Mouse (Mus musculus) urinary bladder, postnatal 10 days (tissue): ENCODE measurements around the gene Sele.
"Not testable (repeated sequence)": the region's sequence is repeated elsewhere in the genome, so short reads cannot be mapped to it uniquely, and the experiment has no call there.

Source experiments
- DNase-seq: peaks from one replicate; pipeline ENCODE4 v3.0.0; 2022; ENCODE audit warnings: low spot score

Sele gene

DNA sequence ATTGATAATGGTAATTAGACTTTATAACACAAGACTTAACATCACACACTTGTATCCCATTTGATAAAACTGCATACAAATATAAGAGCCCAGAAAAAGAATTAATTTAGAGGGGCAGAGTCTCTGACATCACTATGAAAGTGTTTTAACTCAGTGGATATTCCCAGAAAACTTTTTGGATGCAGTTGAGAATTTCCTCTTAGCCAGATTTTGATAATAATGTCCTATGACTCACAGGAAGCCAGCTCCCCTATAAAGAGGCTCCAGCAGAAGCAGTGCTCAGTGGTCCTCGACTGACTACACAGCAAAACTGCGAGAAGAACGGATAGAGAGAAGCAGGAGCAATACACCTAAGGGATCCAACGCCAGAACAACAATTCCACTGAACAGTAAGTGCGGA lies at the start of gene Sele:
Sele (plus strand) TSS at position 301 of the 400 bp plus-strand sequence.
- DNase-seq, result no peak

DNA sequence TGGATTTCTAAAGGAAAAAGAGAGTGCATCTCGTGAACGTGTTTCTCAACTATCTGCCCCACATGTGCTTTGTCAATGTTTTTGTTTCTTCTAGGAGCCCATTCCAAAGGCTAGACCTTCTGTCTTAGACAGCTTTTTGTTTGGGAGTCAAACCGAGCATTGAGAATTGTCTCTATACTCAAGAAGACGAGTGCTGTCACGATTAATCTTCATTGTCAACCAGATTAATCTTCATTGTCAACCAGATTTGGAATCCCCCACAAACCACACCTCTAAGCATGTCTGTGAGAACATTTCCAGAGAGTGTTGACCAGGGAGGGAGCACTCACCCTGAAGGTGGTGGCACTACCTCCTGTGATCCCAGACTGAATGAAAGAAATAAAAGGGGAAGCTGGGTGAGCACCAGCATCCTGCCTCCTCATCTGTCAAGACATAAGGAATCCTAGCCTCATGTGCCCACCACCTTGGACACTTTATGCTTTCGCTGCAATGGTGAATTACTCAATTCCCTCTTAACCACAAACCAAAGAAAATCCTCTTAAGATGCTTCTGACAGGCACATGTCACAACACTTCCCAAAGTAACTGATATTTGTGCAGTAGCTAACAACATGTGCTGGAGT lies 46.1 kb upstream of the Sele start:
- no peak for DNase-seq

DNA sequence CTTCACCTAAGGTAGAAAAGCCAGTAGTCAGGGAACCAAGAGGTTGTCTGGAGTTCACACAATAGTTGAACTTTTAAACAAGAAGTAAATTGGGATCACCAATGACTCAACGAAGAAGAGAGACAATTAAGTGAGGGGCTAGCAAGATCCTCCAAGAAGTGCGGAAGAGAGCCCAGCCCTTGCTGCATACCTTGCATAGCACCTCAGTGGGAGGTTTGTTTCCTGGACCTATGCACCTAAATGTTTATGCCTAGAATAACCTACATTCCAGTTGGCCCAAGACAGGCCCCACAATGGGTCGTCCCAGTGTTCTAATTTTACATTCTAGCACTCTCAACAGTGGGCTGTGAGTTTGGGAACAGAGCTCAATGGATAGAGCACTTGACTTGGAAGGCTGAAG lies 43.7 kb upstream of the Sele start:
- no peak for DNase-seq

DNA sequence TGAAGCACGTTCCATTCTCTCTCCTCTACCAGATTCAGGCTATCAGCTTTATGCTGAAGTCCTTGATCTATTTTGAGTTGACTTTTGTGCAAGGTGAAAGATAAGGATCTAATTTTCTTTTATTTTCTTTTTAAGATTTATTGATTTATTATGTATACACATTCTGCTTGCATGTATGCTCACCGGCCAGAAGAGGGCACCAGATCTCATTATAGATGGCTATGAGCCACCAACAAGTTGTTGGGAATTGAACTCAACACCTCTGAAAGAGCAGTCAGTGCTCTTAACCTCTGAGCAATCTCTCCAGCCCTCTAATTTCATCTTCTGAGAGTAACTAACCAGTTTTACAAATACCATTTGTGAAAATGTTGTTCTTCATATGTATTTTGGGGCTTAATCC lies 38.8 kb upstream of the Sele start:
- DNase-seq, result no peak

DNA sequence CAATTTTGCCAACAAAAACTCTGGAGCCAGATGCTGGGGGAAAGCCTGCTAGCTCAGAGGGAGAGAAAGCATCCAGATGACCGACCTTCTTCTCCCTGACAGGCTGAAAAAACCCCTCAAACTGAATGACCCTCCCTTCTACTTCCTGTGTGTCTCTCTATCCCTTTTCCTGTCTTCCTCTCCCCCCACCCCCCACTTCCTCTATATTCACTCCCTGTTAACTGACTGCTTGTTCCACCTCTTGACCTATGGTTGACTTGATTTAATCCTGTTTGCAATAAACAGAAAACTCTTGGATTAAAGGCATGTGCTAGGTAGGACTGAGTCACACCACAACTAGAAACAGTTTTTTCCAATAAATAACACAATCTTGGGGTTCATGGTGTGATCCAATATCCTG lies 33.4 kb upstream of the Sele start:
- no peak for DNase-seq

DNA sequence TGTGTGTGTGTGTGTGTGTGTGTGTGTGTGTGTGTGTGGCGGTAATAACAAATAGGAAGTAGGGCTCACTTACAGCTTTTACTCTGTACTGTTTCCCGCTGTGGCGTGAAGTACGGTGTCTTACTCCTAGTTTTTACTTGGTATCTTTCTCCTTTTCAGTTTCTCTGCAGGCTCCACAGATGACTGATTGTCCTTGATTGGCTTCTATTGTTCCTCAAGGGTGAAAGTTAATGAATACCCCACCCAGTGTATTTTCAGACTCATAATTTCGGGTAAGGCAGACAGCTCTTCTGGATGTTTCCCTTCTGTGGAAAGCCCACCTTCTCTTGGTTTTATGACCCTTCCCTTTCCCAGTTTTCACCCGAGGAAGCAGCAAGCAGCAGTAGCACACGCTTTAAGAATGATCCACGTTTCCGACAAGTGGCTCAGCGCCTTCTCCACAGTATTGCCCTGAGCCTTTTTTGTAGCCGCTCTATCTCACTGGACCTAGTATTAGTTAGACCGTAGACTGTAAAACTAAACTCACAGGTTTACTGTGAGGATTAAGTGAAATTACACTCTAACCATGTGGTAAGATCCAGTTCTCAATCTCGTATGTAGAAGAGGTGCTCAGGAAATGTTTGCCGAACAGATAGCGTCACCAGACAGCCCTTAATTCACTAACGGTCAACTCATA lies 29.7 kb upstream of the Sele start:
- no peak for DNase-seq

DNA sequence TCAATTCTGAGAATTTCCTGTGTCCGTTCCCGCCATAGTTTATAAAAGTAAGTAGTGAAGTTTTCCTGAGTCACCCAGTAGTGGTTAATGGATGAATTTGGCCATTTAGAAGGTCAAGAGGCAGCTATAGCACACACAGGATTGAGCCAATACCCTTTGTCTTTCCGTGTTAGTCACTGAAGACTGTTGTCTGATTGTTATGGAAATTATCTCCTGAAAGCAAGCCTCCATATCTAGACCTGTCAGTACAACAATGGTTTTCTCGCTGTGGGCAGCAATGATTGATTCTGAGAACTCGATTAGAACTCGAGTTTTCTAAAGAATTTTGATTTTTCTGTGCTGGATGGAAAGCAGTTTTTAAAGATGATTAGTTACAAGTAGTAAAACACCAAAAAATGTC lies 28.2 kb upstream of the Sele start:
- DNase-seq, result no peak

DNA sequence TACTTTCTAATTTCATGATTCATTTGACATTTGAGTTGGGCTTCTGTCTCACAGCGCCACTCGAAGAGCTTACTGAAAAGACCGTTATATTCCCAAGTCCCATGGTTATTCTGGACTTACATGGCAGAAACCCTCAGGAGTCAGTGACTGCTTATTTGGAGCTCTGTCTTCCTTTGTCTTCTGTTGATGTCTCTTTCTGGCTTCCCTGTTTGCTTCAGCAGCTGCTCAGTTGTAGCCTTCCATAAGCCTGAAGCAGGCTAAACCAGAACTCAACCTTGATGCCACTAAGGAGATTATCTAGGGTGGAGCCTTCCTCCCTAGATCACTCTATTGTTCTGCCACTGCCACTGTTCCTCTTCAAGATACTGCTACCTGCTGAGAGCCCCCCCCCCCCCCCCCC lies 27.3 kb upstream of the Sele start:
- DNase-seq, result not testable (repeated sequence)

DNA sequence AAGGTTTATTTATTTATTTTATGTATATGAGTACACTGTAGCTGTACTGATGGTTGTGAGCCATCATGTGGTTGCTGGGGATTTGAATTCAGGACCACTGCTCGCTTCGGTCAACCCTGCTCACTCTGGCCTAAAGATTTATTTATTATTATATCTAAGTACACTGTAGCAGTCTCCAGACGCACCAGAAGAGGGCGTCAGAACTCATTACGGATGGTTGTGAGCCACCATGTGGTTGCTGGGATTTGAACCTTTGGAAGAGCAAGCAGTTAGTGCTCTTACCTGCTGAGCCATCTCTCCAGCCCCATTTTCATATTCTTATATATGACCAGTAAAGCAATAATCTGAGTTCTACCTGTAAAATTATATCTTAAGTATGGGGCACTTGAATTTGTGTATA lies 25.9 kb upstream of the Sele start:
- not testable (repeated sequence) for DNase-seq

DNA sequence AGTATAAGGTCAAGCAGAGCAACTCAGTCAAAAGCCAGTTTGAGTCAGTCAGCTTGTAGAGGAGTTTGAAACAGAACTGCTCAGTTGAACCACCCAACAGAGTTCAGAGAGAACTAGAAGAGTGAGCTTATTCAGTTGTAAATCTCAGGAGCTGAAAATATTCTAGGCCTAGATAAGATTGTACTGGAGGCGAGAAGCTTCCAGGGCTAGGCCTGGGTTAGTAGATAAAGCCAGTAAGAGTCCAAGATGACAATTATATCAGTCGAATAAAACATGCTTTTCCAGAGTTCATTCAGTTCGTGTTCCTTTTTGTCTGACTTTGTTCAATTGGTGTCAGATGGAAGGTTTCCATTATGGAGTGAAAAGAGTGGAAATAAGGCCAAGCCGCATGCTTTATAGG lies 22.3 kb upstream of the Sele start:
- DNase-seq, result no peak

DNA sequence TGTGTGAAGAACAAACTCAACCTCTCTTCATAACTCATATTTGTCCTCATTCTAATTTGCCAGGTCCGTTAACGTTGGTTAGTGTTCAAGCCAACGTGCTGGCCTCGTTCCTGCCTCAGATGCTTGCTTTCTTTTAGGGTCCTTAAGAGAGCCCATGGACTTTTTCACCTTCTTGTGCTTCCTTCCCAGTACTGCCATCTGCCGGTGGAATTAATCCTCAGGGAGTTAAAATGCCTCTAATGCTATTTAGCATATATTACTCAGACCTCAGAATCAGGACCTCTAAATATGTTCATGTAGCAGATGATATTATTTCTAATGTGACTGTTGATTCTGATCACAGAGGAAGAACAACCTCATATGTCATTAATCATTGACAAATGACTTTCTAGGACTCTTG lies 20.6 kb upstream of the Sele start:
- DNase-seq, result no peak

DNA sequence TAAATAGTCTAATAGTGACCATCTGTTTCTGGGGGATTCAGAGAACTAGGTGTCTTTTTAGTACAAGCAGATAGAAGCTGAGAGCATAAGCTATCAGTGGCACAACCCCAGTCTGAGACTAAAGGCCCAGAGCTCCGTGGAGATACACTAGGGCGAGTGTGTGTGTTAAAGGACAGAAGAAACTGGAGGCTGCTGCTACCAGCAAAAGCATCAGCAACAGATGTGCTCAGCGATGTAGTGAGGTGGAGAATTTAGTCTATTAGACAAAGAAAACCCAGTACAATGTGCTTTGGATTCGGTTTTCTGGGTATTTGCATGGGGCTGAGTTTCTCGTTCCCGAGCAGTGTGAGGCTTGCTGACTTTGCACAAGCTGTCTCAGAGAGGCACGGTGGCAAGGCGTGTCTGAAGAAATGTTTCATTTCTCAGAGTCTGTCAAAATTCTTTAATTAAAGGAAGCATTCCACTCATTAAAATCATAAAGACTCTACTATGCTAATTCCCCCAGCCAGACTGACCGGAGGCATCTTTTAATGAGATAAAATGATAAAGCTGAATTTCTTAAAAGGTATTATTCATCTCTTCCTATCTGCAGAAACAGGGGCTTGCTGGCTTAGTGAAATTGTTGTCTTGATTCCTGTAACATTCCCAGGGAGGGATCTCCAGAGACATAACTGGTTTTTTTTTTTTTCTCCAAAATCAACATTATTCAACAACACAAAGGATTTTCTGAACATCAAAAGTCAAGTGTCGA lies 7.5 kb upstream of the Sele start:
- no peak for DNase-seq

DNA sequence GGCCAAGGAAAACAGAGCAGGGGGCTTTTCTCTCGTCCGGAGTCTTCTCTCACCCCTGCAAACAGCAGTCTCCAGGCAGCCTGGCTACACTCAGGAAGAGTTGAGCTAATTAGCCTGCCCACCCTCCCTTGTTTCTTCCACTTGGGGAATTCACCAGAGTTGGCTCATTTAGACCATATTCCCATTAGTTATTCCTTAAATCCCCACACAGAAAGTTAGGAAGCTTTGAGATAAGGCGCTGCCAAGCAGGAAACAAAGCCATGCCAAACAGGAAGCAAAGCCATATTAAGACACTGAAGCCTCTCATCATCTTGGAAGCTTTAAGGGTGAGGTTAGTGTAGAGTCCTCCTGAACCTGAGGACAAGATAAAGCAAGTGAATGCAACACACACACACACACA lies 4.5 kb upstream of the Sele start:
- DNase-seq, result no peak

DNA sequence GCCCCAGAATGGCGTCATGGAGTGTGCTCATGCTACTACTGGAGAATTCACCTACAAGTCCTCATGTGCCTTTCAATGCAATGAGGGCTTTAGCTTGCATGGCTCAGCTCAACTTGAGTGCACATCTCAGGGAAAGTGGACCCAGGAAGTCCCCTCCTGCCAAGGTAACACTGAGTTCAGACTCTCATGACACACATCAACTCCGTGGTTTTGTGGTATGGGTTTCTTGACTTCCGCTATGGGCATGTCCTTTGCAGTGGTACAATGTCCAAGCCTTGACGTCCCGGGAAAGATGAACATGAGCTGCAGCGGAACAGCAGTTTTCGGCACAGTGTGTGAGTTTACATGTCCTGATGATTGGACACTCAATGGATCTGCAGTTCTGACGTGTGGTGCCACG lies 5.5 kb downstream of the Sele start:
- DNase-seq, result no peak

DNA sequence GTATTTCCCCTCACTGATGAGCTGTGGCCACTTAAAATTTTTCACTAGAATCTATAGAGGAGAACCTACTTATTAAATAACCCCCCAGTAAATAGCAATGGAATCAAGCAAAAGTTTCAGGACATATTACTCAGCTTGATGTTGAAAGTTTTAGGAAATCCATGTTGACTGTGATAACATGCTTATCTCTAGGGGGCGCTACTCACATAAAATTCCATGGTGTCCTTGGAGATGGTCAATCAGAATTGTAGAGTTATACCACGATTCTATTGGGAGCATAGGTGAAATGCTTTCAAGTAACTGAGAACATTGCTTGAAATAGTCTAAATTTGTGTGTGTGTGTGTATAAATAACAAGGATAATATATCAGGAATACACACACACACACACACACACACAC lies 6.8 kb downstream of the Sele start:
- DNase-seq, result no peak

DNA sequence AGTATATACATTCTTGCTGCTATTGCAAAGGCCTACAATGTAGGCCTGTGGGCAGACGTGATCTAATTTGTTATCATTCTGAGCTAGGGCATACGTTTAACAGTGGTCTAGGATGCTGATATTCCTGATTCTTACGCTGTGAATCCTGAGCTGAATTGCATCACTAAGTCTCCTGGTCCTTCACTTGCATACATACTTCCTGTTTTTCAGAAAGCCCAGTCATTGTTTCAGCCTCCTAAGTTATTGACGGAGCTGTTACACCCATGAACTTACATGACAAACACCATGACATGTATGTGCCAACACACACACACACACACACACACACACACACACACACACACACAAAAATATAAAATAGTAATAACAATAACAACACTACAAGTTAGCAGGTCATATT lies 12.0 kb downstream of the Sele start:
- no peak for DNase-seq

DNA sequence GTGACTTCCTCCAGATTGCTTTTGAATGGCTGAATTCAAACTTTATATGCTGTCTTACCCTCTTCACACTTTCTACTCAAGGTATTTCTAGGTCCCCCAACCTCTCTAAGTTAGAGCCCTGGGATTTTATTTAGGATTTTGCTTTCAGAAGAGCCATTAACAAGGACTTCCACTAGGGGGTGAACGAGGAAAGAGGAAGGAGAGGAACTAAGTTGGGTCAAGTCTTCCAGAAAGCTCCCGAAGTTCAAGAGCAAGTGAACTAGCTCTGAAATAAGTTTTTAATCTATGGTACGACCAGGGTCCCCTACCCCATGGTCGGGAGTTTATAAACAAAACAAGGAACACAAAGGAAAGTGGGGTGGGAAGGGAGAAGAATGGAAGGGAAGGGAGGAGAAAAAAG lies 13.2 kb downstream of the Sele start:
- no peak for DNase-seq

DNA sequence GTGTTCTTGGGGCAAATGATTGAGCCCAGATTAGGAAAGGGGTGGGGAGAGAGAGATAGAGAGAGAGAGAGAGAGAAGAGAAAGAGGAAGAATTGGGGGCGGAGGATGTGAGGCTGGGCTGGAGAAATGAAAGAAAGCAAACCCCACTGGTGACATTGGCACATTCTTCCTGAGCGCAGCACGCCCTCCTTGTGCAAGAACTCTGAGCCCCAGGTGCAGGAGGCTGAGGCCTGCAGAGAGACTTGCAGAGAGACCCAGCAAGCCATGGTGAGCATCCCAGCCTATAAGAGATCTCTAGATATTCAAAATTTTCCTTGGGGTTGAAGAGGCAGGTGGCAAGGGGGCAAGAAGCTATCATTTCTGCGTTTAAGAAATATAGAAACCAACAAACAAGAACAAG lies 13.9 kb downstream of the Sele start, which contains the start of gene Sell:
Sell (plus strand) TSS at position 58 of the 400 bp plus-strand sequence.
- no peak for DNase-seq

DNA sequence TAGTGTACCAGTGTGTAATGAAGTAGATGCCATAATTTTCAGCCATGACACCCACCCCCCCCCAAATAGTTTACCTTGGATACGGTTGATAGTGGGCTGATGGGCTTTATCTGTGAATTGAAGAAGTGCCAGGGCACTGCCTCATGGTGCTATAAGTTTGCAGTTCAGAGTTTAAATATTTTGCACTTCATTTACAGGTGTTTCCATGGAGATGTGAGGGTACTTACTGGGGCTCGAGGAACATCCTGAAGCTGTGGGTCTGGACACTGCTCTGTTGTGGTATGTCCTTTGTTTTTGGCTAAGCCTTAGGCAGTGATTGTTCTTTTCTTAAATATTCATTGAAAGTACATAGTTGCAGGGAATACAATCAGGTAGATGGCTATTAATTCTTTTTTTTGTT lies 14.8 kb downstream of the Sele start:
- no peak for DNase-seq

DNA sequence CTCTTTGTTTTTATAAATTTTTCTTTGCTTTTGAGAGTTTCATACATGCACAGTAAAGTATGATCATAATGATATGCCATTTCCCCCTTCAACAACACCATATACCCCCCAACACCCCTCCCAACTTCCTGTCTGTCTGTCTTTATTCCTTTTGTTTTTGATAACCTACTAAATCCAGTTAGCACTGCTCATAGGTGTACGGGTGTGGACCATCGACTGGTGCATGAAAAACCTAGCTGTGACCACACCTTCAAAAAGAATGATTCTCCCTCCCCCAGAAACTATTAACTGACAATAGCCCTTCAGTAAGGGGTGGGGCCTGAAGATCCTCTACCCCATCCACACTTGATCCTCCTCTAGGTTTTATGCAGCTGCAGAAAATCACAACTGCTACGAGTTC lies 15.7 kb downstream of the Sele start:
- DNase-seq, result no peak

DNA sequence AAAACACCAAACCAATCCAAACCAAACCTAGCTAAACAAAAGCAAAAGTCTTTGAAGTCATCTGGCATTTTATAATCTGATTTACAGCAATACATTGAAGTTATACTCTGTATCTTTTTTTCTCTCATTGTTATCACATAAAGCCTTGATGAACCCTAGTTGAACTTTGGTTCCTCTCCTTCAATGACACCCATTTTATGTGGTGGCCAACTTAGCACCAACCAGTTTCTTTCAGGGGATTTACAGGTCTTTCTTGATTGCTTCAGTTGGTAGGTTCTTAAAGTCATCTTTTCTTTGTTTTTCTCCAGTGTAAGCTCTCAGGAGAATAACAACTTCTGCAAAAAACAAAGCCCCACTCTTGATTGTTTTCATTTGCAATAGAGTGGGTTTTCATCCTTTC lies 21.2 kb downstream of the Sele start:
- no peak for DNase-seq

DNA sequence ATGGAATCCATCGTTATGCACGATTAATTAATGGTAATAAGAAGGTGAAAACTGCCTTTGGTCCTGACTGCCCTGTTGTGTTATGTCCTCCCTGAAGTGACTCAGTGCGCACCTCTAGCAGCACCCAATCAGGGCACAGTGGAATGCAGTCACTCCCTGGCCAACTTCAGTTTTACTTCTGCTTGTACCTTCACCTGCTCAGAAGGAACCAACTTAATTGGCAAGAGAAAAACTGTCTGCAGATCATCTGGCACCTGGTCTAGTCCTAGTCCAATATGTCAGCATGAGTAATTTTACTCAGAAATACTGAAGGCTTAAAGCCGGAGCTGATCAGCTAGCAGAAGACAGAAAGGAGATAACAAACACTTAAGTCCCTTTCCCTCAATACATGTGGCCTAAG lies 22.4 kb downstream of the Sele start:
- DNase-seq, result no peak

DNA sequence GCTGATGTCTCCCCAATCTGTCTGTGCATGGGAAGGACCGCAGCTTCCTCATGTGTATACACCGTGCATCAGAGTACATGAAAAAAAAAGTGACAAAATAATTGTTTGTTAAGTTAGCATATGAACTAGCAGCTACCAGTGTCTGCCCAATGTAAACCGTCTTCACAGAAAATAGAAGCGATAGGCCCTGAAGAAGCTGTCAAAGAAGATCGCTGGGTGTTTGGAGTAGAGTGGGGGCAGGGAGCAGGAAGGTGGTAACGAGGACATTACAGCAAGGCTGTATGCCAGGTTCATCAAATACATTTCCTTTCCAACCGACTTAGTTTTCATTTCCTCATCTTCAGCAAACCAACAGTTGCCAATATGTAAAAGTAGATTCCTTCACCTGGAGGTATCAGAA lies 23.1 kb downstream of the Sele start:
- DNase-seq, result no peak

DNA sequence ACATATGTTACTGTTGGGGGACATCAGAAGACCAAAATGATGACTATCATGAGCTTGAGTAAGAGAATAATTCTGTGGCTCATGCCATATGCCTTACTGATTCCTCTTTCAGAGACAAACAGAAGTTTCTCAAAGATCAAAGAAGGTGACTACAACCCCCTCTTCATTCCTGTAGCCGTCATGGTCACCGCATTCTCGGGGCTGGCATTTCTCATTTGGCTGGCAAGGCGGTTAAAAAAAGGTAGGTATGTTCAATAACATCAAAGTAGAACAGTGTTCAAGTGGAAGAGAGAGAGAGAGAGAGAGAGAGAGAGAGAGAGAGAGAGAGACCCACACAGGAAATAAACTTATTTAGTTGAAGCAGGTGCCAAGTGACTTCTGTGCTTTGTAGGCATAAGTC lies 24.0 kb downstream of the Sele start:
- no peak for DNase-seq
